Mouse (Mus musculus): ENCODE measurements around the gene AL732309.1.

GRCm38 (mm10) chr2:25246183-25247072 lies at the start of gene AL732309.1:
- TF ChIP-seq CTCF (IDR thresholded peaks at IDR 0.05; ENCODE audit: borderline replicate concordance, insufficient read depth, low read depth, low read length) (no peak), POLR2A (IDR thresholded peaks at IDR 0.05; ENCODE audit: borderline replicate concordance, insufficient read depth, low read length) (no peak)

Measured in cerebellum, adult 2 months (tissue).